Mouse (Mus musculus) cerebellum, adult 2 months (tissue): ENCODE measurements around the gene Padi4.

Experiments used
- CTCF ChIP-seq: fragments of 200-500 bp; IDR thresholded peaks from 2 replicates; pipeline ENCODE4 v1.5.1; 2011; ENCODE audit warnings: low read depth, mild to moderate bottlenecking, control low read depth, low read length, moderate library complexity, borderline replicate concordance; ENCODE audit not compliant: insufficient read depth
- POLR2A ChIP-seq: fragments of 200-500 bp; IDR thresholded peaks from 2 replicates; pipeline ENCODE4 v1.6.1; 2011; ENCODE audit warnings: low read length, control low read depth, borderline replicate concordance; ENCODE audit not compliant: insufficient read depth

GRCm38 (mm10) chr4:140774893-140775292 is 857 bp upstream of the Padi4 start:
- no peak for TF ChIP-seq POLR2A
- TF ChIP-seq CTCF = no peak
